Mouse (Mus musculus): ENCODE measurements around the gene C2cd4a. TPM values are rescaled to one million over a fixed set of nuclear protein-coding genes. Genes with fewer than 3 reads are reported as not detected.

C2cd4a gene
- polyA plus RNA-seq, 2 experiments = 1.5 to 4.4 TPM

- DNase-seq (ENCODE audit: low read depth in 3 of 3, low spot score in 3 of 3) (no peak), ATAC-seq (ENCODE audit: insufficient read depth) (no peak)
- Histone ChIP-seq H3K9me3 (ENCODE audit: control insufficient read depth, low read length) (no peaks in the 10 kb centered on the region), H3K27ac (no peak overlapping the region), H3K4me3 (ENCODE audit: insufficient read depth in 1 of 2, low read depth in 2 of 2, low read length in 2 of 2) (no peak overlapping the region), H3K36me3 (replicated peaks; ENCODE audit: control insufficient read depth, insufficient read depth, low read depth) (no peaks in the 10 kb centered on the region), H3K4me2 (ENCODE audit: low read depth) (no peak overlapping the region), H3K27me3 (ENCODE audit: control insufficient read depth, insufficient read depth, low read length) (no peaks in the 10 kb centered on the region), H3K9ac (replicated peaks) (no peak overlapping the region), H3K4me1 (replicated peaks; ENCODE audit: control insufficient read depth in 2 of 2, insufficient read depth in 2 of 2, low read length in 1 of 2) (no peaks in the 10 kb centered on the region)
- TF ChIP-seq CTCF (IDR thresholded peaks at IDR 0.05; ENCODE audit: low read depth) = no peak
- TF ChIP-seq EP300 (IDR thresholded peaks at IDR 0.05; ENCODE audit: low read depth) = no peak
- 65% methylated on average over 14 of the region's 14 CpGs for WGBS (ENCODE audit: insufficient replicate concordance)
These were observed 36.9 kb downstream of the C2cd4a start for GRCm38 (mm10) chr9:67795205-67795675.

GRCm38 (mm10) chr9:67794668-67795067 is 37.5 kb downstream of the C2cd4a start:
- Histone ChIP-seq H3K9ac (replicated peaks) (no peak overlapping the region), H3K4me2 (ENCODE audit: low read depth) (no peak overlapping the region), H3K27me3 (ENCODE audit: control insufficient read depth, insufficient read depth, low read length) (no peaks in the 10 kb centered on the region), H3K36me3 (replicated peaks; ENCODE audit: control insufficient read depth, insufficient read depth, low read depth) (no peaks in the 10 kb centered on the region), H3K4me3 (ENCODE audit: insufficient read depth in 1 of 2, low read depth in 2 of 2, low read length in 2 of 2) (no peak overlapping the region), H3K9me3 (ENCODE audit: control insufficient read depth, low read length) (no peaks in the 10 kb centered on the region), H3K4me1 (replicated peaks; ENCODE audit: control insufficient read depth in 2 of 2, insufficient read depth in 2 of 2, low read length in 1 of 2) (no peaks in the 10 kb centered on the region), H3K27ac (no peak overlapping the region)
- no peak for TF ChIP-seq EP300 (IDR thresholded peaks at IDR 0.05; ENCODE audit: low read depth)
- TF ChIP-seq CTCF (IDR thresholded peaks at IDR 0.05; ENCODE audit: low read depth) = no peak
- WGBS (ENCODE audit: insufficient replicate concordance) = 72% methylated on average over 4 of the region's 4 CpGs
- DNase-seq (ENCODE audit: low read depth in 3 of 3, low spot score in 3 of 3) (no peak), ATAC-seq (ENCODE audit: insufficient read depth) (no peak)

DNA sequence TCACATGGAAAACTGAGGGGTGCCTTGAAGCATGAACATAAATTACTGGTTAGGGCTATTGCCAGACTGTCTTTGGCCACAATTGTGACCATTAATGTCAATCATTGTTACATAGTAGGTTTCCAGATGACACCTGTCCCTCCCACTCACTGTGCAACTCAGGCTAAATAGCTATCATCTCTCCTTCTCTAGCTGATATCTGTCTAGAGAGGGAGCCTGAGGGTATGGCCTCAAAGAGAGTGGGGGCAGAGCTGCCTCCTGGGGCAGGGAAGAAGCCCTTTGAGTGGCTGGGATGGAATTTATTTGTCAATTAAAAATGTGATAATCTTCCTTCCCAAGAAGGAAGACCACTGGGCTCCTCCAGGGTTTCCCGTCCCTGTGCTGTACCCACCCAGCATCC is 37.9 kb downstream of the C2cd4a start:
- WGBS (ENCODE audit: insufficient replicate concordance) = 67% methylated on average over 1 of the region's 1 CpGs
- no peak overlapping the region for H3K9ac ChIP-seq (replicated peaks)
- no peaks in the 10 kb centered on the region for H3K36me3 ChIP-seq (replicated peaks; ENCODE audit: control insufficient read depth, insufficient read depth, low read depth)
- no peaks in the 10 kb centered on the region for H3K9me3 ChIP-seq (ENCODE audit: control insufficient read depth, low read length)
- no peak for ATAC-seq (ENCODE audit: insufficient read depth)
- no peak for DNase-seq (ENCODE audit: low read depth in 3 of 3, low spot score in 3 of 3)
- TF ChIP-seq CTCF (IDR thresholded peaks at IDR 0.05; ENCODE audit: low read depth) (no peak), EP300 (IDR thresholded peaks at IDR 0.05; ENCODE audit: low read depth) (no peak)
- H3K4me1 ChIP-seq (replicated peaks; ENCODE audit: control insufficient read depth in 2 of 2, insufficient read depth in 2 of 2, low read length in 1 of 2) = no peaks in the 10 kb centered on the region
- no peak overlapping the region for H3K4me3 ChIP-seq (ENCODE audit: insufficient read depth in 1 of 2, low read depth in 2 of 2, low read length in 2 of 2)
- H3K27ac ChIP-seq = no peak overlapping the region
- H3K27me3 ChIP-seq (ENCODE audit: control insufficient read depth, insufficient read depth, low read length) = no peaks in the 10 kb centered on the region
- H3K4me2 ChIP-seq (ENCODE audit: low read depth) = no peak overlapping the region

DNA sequence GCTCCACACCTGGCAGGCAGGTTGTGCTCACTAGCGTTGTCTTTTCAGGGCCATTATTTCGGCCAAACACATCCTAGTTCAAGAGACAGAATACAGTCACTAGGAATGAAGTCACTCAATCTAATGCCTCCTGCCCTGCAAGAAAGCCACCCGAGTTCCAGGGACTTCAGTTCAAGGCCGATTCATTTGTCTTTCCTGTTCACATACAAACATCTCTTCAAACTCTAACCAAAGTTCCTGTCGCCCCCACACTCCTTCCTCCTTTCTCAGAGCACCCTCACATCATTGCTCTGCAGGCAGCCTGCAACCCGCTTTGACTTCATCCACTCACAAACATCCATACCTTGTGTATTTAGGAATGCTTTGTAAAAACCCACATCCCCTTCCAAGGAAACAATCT is 38.6 kb downstream of the C2cd4a start:
- H3K36me3 ChIP-seq (replicated peaks; ENCODE audit: control insufficient read depth, insufficient read depth, low read depth) = no peaks in the 10 kb centered on the region
- H3K4me3 ChIP-seq (ENCODE audit: insufficient read depth in 1 of 2, low read depth in 2 of 2, low read length in 2 of 2) = no peak overlapping the region
- no peaks in the 10 kb centered on the region for H3K27me3 ChIP-seq (ENCODE audit: control insufficient read depth, insufficient read depth, low read length)
- H3K9ac ChIP-seq (replicated peaks) = no peak overlapping the region
- no peak for ATAC-seq (ENCODE audit: insufficient read depth)
- H3K4me1 ChIP-seq (replicated peaks; ENCODE audit: control insufficient read depth in 2 of 2, insufficient read depth in 2 of 2, low read length in 1 of 2) = no peaks in the 10 kb centered on the region
- TF ChIP-seq CTCF (IDR thresholded peaks at IDR 0.05; ENCODE audit: low read depth) (no peak), EP300 (IDR thresholded peaks at IDR 0.05; ENCODE audit: low read depth) (no peak)
- H3K9me3 ChIP-seq (ENCODE audit: control insufficient read depth, low read length) = no peaks in the 10 kb centered on the region
- H3K27ac ChIP-seq = no peak overlapping the region
- 31% methylated on average over 6 of the region's 6 CpGs for WGBS (ENCODE audit: insufficient replicate concordance)
- no peak for DNase-seq (ENCODE audit: low read depth in 3 of 3, low spot score in 3 of 3)
- no peak overlapping the region for H3K4me2 ChIP-seq (ENCODE audit: low read depth)

DNA sequence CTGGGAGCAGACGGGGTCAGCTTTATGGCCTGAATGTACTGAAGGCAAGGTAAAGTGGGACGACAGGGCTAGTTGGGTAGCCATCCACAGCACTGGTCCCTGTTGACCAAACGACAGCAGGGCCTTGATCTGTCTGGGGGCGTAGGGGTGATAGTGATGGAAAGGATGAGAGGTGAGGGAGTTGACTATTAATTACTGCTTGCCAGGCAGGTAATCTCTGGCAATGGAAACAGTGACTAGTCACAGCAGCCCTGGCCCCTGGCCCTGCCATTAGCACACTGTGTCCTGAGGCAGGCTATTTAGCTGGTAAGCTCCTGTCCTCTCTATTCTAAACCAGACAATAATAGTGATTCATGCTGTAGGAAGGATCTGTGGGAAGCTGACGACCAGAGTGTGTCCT is 39.7 kb downstream of the C2cd4a start:
- no peaks in the 10 kb centered on the region for H3K36me3 ChIP-seq (replicated peaks; ENCODE audit: control insufficient read depth, insufficient read depth, low read depth)
- H3K27me3 ChIP-seq (ENCODE audit: control insufficient read depth, insufficient read depth, low read length) = no peaks in the 10 kb centered on the region
- no peak for ATAC-seq (ENCODE audit: insufficient read depth)
- H3K4me3 ChIP-seq (ENCODE audit: insufficient read depth in 1 of 2, low read depth in 2 of 2, low read length in 2 of 2) = no peak overlapping the region
- no peak overlapping the region for H3K9ac ChIP-seq (replicated peaks)
- no peak overlapping the region for H3K4me2 ChIP-seq (ENCODE audit: low read depth)
- H3K4me1 ChIP-seq (replicated peaks; ENCODE audit: control insufficient read depth in 2 of 2, insufficient read depth in 2 of 2, low read length in 1 of 2) = no peaks in the 10 kb centered on the region
- DNase-seq (ENCODE audit: low read depth in 3 of 3, low spot score in 3 of 3) = no peak
- TF ChIP-seq EP300 (IDR thresholded peaks at IDR 0.05; ENCODE audit: low read depth) = no peak
- TF ChIP-seq CTCF (IDR thresholded peaks at IDR 0.05; ENCODE audit: low read depth) = no peak
- no peaks in the 10 kb centered on the region for H3K9me3 ChIP-seq (ENCODE audit: control insufficient read depth, low read length)
- no peak overlapping the region for H3K27ac ChIP-seq
- 57% methylated on average over 5 of the region's 5 CpGs for WGBS (ENCODE audit: insufficient replicate concordance)

Measured in liver, embryonic 14.5 days (tissue).